Mouse (Mus musculus) small intestine, adult 2 months (tissue): Measurements from ENCODE around the gene Evl.

Source experiments
- CTCF ChIP-seq: fragments of 200-500 bp; IDR thresholded peaks from 2 replicates; pipeline ENCODE4 v1.5.1; 2012; ENCODE audit warnings: low read depth, mild to moderate bottlenecking, control low read depth, inconsistent platforms, low read length, moderate library complexity, mixed read lengths; ENCODE audit not compliant: insufficient replicate concordance, insufficient read length; ENCODE audit errors: extremely low read depth
- POLR2A ChIP-seq: fragments of 200-500 bp; IDR thresholded peaks from 2 replicates; pipeline ENCODE4 v1.6.1; 2012; ENCODE audit warnings: low read depth, mild to moderate bottlenecking, control low read depth, inconsistent platforms, low read length, moderate library complexity

GRCm38 (mm10) chr12:108579156-108579871 is 24.8 kb downstream of the Evl start:
- TF ChIP-seq POLR2A: no peak
- no peak for TF ChIP-seq CTCF
